Mouse (Mus musculus) olfactory bulb, adult 2 months (tissue): ENCODE results near the gene Armc2.

ENCODE experiments used
- CTCF ChIP-seq: fragments of 200-500 bp; IDR thresholded peaks from 2 replicates; pipeline ENCODE4 v1.5.1; 2012; ENCODE audit warnings: low read depth, mild to moderate bottlenecking, low read length, moderate library complexity; ENCODE audit not compliant: insufficient read depth
- POLR2A ChIP-seq: fragments of 200-500 bp; IDR thresholded peaks from 2 replicates; pipeline ENCODE4 v1.6.1; 2012; ENCODE audit warnings: mild to moderate bottlenecking, low read depth, low read length, moderate library complexity; ENCODE audit not compliant: insufficient read depth

GRCm38 (mm10) chr10:41967915-41968635, 50.2 kb downstream of the Armc2 start:
- TF ChIP-seq POLR2A (no peak), CTCF (no peak)
